Mouse (Mus musculus) midbrain, embryonic 13.5 days (tissue): Measurements from ENCODE around the gene Limch1. TPM values are rescaled to one million over a fixed set of nuclear protein-coding genes. Genes with fewer than 3 reads are reported as not detected.

ENCODE experiments used
- ATAC-seq: fragments of 200-750 bp; cut with Nextera tagmentation; 2 replicates; pipeline ENCODE4 v1.8.0; 2017; ENCODE audit warnings: mild to moderate bottlenecking, moderate TSS enrichment, moderate library complexity
- H3K27ac ChIP-seq: fragments of 300-500 bp; sonication (generic); 2 replicates; pipeline ENCODE4 v1.5.1; 2015; ENCODE audit warnings: inconsistent platforms, mild to moderate bottlenecking, moderate library complexity
- H3K27me3 ChIP-seq: fragments of 300-500 bp; sonication (generic); 2 replicates; pipeline ENCODE4 v1.6.1; 2015; ENCODE audit warnings: mild to moderate bottlenecking, inconsistent platforms
- H3K36me3 ChIP-seq: fragments of 300-500 bp; sonication (generic); 2 replicates; pipeline ENCODE4 v1.6.1; 2015; ENCODE audit warnings: mild to moderate bottlenecking, inconsistent platforms
- H3K4me1 ChIP-seq: fragments of 300-500 bp; sonication (generic); replicated peaks from 2 replicates; pipeline ENCODE4 v1.6.1; 2015; ENCODE audit warnings: inconsistent platforms
- H3K4me2 ChIP-seq: fragments of 300-500 bp; sonication (generic); replicated peaks from 2 replicates; pipeline ENCODE4 v1.6.1; 2015; ENCODE audit warnings: moderate library complexity, mild to moderate bottlenecking, inconsistent platforms
- H3K4me3 ChIP-seq: fragments of 300-500 bp; sonication (generic); replicated peaks from 2 replicates; pipeline ENCODE4 v1.5.1; 2015; ENCODE audit warnings: mild to moderate bottlenecking, inconsistent platforms
- H3K9ac ChIP-seq: fragments of 300-500 bp; sonication (generic); replicated peaks from 2 replicates; pipeline ENCODE4 v1.6.1; 2015; ENCODE audit warnings: mild to moderate bottlenecking, inconsistent platforms
- H3K9me3 ChIP-seq: fragments of 300-500 bp; sonication (generic); 2 replicates; pipeline ENCODE4 v1.6.1; 2016; ENCODE audit warnings: mild to moderate bottlenecking, inconsistent platforms
- WGBS: fragments of 180-500 bp; shearing (Covaris S2); methylation state at CpG from one replicate; pipeline ENCODE4 v1.1.7; 2015; 5-methylcytosine and 5-hydroxymethylcytosine counted together
- polyA plus RNA-seq: library from polyadenylated mRNA; unstranded; fragments of >200 nt; fragmentation: Nextera tagmentation; extraction: Ambion mirVana; gene quantifications from 2 replicates; pipeline ENCODE4 v1.2.1, GENCODE M21; 2015

The Limch1 gene
- polyA plus RNA-seq, 1 experiment from 2014 or later, result 41.9 TPM

DNA sequence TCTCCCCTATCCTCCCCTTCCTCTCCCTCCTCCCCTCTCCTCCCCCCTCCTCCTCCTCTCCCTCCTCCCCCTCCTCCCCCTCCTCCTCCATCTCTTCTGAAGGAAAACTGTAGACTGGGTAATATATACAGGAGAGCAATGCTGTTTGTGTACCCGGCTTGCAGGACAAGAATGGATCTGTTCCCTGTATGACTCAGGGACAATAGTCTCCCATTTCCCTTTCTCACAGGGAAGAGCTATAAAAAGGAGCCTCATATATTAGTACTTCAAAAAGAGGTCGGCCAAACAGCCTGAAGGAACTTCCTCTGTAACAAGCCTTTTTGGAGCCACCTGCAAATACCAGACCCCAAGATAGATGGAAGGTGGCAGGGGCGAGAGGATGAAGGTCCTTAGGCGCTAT, 23.4 kb downstream of the Limch1 start:
- H3K9ac ChIP-seq, result no peak overlapping the region
- H3K27ac ChIP-seq, result no peak overlapping the region
- H3K4me2 ChIP-seq, result no peak overlapping the region
- H3K4me3 ChIP-seq, result no peak overlapping the region
- WGBS, result 65% methylated on average over 4 of the region's 4 CpGs
- H3K9me3 ChIP-seq, result no peaks in the 10 kb centered on the region
- no peaks in the 10 kb centered on the region for H3K27me3 ChIP-seq
- no peaks in the 10 kb centered on the region for H3K36me3 ChIP-seq
- H3K4me1 ChIP-seq, result peaks cover 13% of the 10 kb centered on the region; the same call in 1 of the 2 replicates
- no peak for ATAC-seq

DNA sequence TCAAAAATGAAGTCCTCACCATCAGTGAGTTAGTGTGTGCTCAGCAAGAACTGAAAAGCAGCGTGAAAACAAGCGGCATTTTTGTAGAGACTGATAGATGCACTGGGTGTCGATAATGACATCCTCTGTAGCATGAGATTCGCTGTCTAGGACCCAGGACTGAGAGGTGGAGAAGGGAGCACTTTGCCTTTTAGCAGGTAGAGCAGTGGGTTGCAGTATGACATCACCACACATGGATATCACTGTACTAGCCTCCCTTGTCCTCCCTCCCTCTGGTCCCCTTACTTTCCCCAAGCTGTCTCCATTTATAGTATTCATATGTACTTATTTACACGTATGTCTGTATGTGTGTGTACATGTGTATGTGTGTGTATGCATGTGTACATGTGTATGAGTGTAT, 23.9 kb downstream of the Limch1 start:
- Histone ChIP-seq H3K27me3 (no peaks in the 10 kb centered on the region), H3K4me1 (peaks cover 13% of the 10 kb centered on the region; the same call in 1 of the 2 replicates), H3K4me3 (no peak overlapping the region), H3K4me2 (no peak overlapping the region), H3K27ac (no peak overlapping the region), H3K9me3 (no peaks in the 10 kb centered on the region), H3K9ac (no peak overlapping the region), H3K36me3 (no peaks in the 10 kb centered on the region)
- 88% methylated on average over 5 of the region's 5 CpGs for WGBS
- no peak for ATAC-seq

GRCm38 (mm10) chr5:66777999-66778710, 32.5 kb downstream of the Limch1 start:
- Histone ChIP-seq H3K4me1 (no peaks in the 10 kb centered on the region), H3K36me3 (no peaks in the 10 kb centered on the region), H3K9ac (no peak overlapping the region), H3K27me3 (no peaks in the 10 kb centered on the region), H3K9me3 (no peaks in the 10 kb centered on the region), H3K27ac (no peak overlapping the region), H3K4me2 (no peak overlapping the region), H3K4me3 (no peak overlapping the region)
- ATAC-seq, result no peak
- WGBS, result 86% methylated on average over 10 of the region's 10 CpGs

GRCm38 (mm10) chr5:66780371-66780770, 34.7 kb downstream of the Limch1 start:
- Histone ChIP-seq H3K27ac (no peak overlapping the region), H3K36me3 (no peaks in the 10 kb centered on the region), H3K27me3 (no peaks in the 10 kb centered on the region), H3K4me2 (no peak overlapping the region), H3K9ac (no peak overlapping the region), H3K4me1 (no peaks in the 10 kb centered on the region), H3K4me3 (no peak overlapping the region), H3K9me3 (no peaks in the 10 kb centered on the region)
- WGBS, result 95% methylated on average over 4 of the region's 4 CpGs
- no peak for ATAC-seq

DNA sequence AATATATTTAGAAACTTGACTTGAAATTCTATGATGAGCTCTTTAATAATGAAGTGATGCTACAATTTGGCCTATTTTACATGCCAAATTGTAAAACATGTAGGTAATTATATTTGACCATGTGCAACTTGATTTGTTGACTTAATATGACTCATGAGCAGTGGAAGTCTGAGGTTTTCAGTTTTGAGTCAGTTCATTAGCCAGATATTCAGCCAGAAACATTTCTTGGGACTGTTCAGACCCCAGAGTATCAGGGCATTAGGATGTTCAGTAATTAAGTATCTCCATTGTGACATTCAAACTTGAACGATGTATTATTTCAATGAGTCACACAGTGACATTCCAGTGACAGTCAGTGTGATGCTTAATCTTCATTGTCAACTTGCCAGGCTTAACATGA, 35.9 kb downstream of the Limch1 start:
- Histone ChIP-seq H3K4me3 (no peak overlapping the region), H3K36me3 (no peaks in the 10 kb centered on the region), H3K27me3 (no peaks in the 10 kb centered on the region), H3K4me1 (no peaks in the 10 kb centered on the region), H3K27ac (no peak overlapping the region), H3K9me3 (no peaks in the 10 kb centered on the region), H3K4me2 (no peak overlapping the region), H3K9ac (no peak overlapping the region)
- 87% methylated on average over 1 of the region's 1 CpGs for WGBS
- no peak for ATAC-seq

DNA sequence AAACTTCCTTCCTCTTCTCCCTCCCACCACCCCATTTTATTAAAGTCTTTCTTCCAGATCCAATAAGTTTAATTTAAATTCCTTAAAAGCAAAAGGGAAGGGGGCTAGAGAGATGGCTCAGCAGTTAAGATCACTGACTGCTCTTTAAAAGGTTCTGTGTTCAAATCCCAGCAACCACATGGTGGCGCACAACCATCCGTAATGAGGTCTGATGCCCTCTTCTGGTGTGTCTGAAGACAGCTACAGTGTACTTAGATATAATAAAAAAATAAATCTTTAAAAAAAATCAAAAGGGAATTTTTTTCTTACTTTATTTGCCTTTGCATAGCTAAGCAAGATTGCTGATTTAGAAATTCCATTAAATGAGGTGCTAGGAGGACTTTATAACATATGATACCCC, 37.2 kb downstream of the Limch1 start:
- no peaks in the 10 kb centered on the region for H3K9me3 ChIP-seq
- no peak overlapping the region for H3K4me3 ChIP-seq
- H3K4me1 ChIP-seq, result no peaks in the 10 kb centered on the region
- 94% methylated on average over 2 of the region's 2 CpGs for WGBS
- no peak overlapping the region for H3K9ac ChIP-seq
- H3K4me2 ChIP-seq, result no peak overlapping the region
- no peaks in the 10 kb centered on the region for H3K27me3 ChIP-seq
- no peak overlapping the region for H3K27ac ChIP-seq
- no peaks in the 10 kb centered on the region for H3K36me3 ChIP-seq
- ATAC-seq, result no peak

- Histone ChIP-seq H3K4me1 (no peaks in the 10 kb centered on the region; the same call in 1 of the 2 replicates), H3K9ac (no peak overlapping the region), H3K27me3 (no peaks in the 10 kb centered on the region), H3K4me2 (no peak overlapping the region), H3K9me3 (no peaks in the 10 kb centered on the region), H3K4me3 (no peak overlapping the region), H3K27ac (no peak overlapping the region), H3K36me3 (no peaks in the 10 kb centered on the region)
- 76% methylated on average over 9 of the region's 9 CpGs for WGBS
- no peak for ATAC-seq
These were observed 39.2 kb downstream of the Limch1 start for GRCm38 (mm10) chr5:66784624-66785361.

GRCm38 (mm10) chr5:66785995-66786620, 40.5 kb downstream of the Limch1 start:
- ATAC-seq, result no peak
- WGBS, result 91% methylated on average over 1 of the region's 1 CpGs
- Histone ChIP-seq H3K27me3 (no peaks in the 10 kb centered on the region), H3K4me3 (no peak overlapping the region), H3K36me3 (no peaks in the 10 kb centered on the region), H3K27ac (no peak overlapping the region), H3K4me1 (no peaks in the 10 kb centered on the region; the same call in 1 of the 2 replicates), H3K9me3 (no peaks in the 10 kb centered on the region), H3K9ac (no peak overlapping the region), H3K4me2 (no peak overlapping the region)

GRCm38 (mm10) chr5:66786621-66787061, 41.0 kb downstream of the Limch1 start:
- WGBS, result 90% methylated on average over 8 of the region's 8 CpGs
- H3K27ac ChIP-seq, result no peak overlapping the region
- no peaks in the 10 kb centered on the region for H3K36me3 ChIP-seq
- no peak overlapping the region for H3K4me3 ChIP-seq
- H3K9me3 ChIP-seq, result no peaks in the 10 kb centered on the region
- H3K27me3 ChIP-seq, result no peaks in the 10 kb centered on the region
- H3K4me2 ChIP-seq, result no peak overlapping the region
- no peak overlapping the region for H3K9ac ChIP-seq
- ATAC-seq, result no peak
- H3K4me1 ChIP-seq, result no peaks in the 10 kb centered on the region; the same call in 1 of the 2 replicates

DNA sequence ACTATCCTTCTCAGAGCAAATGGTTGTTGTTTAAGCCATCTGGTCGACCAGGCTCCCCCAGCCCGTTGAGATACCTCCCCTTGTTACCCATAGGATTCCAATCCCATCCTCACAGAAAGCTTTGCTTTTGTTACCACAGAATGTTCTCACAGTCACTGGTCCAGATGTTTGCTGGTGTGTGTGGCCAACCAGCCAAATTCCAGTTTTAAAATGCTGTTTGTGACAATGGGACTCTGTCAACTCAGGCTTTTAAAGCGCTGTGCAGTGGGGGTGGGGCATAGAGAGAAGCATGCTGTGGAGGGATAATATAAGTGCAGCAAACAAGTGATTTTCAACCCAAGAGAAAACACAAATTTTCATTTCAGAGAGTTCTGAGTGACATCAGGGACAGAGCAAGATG, 43.4 kb downstream of the Limch1 start:
- WGBS, result 86% methylated on average over 3 of the region's 3 CpGs
- Histone ChIP-seq H3K36me3 (no peaks in the 10 kb centered on the region), H3K27ac (no peak overlapping the region), H3K9me3 (no peaks in the 10 kb centered on the region), H3K4me3 (no peak overlapping the region), H3K4me1 (no peaks in the 10 kb centered on the region; the same call in 1 of the 2 replicates), H3K27me3 (no peaks in the 10 kb centered on the region), H3K9ac (no peak overlapping the region), H3K4me2 (no peak overlapping the region)
- no peak for ATAC-seq

- no peak overlapping the region for H3K4me3 ChIP-seq
- H3K27me3 ChIP-seq, result no peaks in the 10 kb centered on the region
- no peaks in the 10 kb centered on the region for H3K9me3 ChIP-seq
- WGBS, result 91% methylated on average over 6 of the region's 6 CpGs
- H3K27ac ChIP-seq, result no peak overlapping the region
- ATAC-seq, result no peak
- H3K9ac ChIP-seq, result no peak overlapping the region
- no peaks in the 10 kb centered on the region; the same call in 1 of the 2 replicates for H3K4me1 ChIP-seq
- H3K4me2 ChIP-seq, result no peak overlapping the region
- no peaks in the 10 kb centered on the region for H3K36me3 ChIP-seq
These were observed 45.5 kb downstream of the Limch1 start for GRCm38 (mm10) chr5:66791161-66791560.

GRCm38 (mm10) chr5:66793251-66793650, 47.6 kb downstream of the Limch1 start:
- no peak overlapping the region for H3K4me3 ChIP-seq
- no peaks in the 10 kb centered on the region for H3K36me3 ChIP-seq
- H3K4me2 ChIP-seq, result no peak overlapping the region
- no peaks in the 10 kb centered on the region for H3K27me3 ChIP-seq
- H3K4me1 ChIP-seq, result peaks cover 12% of the 10 kb centered on the region
- H3K27ac ChIP-seq, result no peak overlapping the region
- H3K9ac ChIP-seq, result no peak overlapping the region
- no peaks in the 10 kb centered on the region for H3K9me3 ChIP-seq
- 92% methylated on average over 3 of the region's 3 CpGs for WGBS
- no peak for ATAC-seq
